Mouse (Mus musculus) layer of hippocampus, postnatal 36 days (tissue): ENCODE results near the gene Sdhaf3. TPM values are rescaled to one million over a fixed set of nuclear protein-coding genes. Genes with fewer than 3 reads are reported as not detected.

Experiments used
- DNase-seq, 2 experiments: peaks; one replicate each; pipeline ENCODE4 v3.0.0; 2022
- total RNA-seq, 2 experiments: library from RNA; stranded (reverse); gene quantifications; 2 replicates each; pipeline ENCODE4 v1.2.3; 2021

Sdhaf3 gene
- total RNA-seq, 2 experiments from 2014 or later, result 6.6 to 6.8 TPM

DNA sequence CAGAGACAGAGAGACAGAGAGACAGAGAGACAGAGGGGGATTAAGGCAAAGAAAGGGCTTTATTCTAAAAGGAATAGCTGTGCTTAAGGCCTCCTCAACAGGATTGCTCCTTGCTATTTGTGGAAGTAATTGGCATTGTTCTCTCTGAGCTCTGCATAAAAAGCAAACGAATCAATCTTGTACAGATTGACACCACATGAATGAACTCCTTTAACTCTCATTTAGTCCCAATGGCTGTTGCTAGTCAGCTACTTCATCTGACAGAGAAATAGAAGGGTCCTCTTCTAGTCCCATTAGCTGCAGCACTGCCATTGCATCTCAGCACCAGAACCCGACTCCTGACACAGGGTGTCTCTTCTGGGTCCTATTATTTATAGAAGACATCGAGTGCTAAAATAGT lies 113.0 kb downstream of the Sdhaf3 start:
- no peak for DNase-seq

DNA sequence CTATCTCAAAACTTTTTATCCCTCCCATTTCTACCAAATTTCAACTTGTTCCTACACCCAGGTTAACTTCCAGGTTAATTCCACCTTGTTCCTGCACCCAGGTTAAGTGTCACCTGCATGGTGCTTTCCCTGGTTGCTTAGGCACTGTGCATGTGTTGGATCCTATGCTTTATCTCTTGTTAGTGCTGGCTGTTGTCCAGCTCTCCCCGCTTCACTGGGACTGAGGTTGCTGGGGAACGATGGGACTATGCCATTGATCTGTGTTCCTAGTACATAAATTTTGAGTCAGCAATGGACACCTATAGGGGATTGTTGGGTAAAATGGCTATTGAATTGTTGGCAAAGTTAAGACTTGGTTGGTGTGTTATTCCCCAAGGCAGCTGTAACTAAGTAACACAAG lies 113.7 kb downstream of the Sdhaf3 start:
- no peak for DNase-seq

DNA sequence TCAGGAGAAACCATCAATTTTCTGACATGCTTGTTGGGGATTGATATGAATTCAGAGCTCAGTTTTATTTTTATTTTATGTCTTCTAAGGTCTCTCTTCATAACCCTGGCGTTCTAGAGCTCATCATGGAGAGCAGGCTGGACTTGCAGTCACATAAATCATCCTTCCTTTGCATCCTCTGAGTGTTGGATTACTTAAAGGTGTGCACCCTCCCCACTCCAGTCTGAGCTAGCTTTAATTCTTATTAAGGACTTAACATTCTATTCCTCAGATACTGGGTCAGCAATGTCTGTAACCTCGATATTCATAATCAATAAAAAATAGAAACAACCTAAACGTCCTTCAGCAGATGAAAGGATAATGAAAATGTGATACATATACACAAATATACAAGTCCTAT lies 126.2 kb downstream of the Sdhaf3 start:
- DNase-seq, result no peak

DNA sequence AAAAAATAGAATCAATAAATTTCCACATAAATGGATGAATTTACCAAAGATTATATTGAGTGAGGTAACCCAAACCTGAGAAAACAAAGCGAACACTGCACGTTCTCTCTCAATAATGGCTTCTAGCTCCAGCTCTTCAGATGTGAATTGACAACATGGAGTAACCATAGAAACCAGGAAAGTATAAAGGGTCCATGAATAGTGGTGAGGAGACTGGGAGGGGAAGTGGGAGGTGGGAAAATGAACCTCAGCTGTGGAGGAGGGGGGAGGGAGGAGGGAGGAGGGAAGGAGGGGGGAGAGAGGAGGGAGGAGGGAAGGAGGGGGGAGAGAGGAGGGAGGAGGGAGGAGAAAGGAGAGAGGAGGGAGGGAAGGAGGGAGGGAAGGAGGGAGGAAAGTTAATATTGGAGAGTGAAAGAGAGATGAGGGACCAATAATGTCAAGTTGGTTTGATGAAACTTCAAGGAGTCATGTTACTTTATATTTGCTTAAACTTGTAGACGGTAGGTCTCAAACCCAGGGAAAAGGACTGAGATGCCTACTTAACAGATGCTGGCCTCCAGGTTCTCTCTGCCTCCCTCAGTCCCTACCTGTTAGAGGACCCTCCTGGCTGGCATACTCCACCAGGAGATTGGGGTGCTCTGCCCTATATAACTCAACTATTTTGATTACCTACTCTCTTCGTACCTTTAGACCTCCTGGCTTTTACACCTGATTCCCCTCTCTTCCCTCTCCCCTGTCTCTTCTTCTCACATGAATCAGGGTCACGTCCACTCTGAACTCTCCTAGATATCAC lies 126.9 kb downstream of the Sdhaf3 start:
- no peak for DNase-seq

DNA sequence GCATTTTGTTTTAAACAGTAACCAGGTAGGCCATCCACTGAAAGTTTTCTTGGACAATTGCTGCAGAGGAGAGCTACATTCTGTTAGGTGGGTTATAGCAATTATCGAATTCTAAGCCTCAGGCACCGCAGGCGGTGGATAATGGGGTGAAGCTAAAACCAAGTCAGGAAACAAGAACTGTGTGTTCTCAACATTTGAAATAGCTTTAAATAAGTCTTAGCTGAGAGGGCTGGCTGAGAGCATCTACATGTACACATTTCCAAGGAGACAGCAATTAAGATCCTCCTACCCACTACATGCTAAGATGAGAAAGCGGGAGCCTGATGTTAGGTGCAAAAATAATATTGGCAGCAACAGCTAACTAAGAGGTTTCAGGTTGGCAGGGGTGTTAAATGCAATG lies 127.9 kb downstream of the Sdhaf3 start:
- no peak for DNase-seq

DNA sequence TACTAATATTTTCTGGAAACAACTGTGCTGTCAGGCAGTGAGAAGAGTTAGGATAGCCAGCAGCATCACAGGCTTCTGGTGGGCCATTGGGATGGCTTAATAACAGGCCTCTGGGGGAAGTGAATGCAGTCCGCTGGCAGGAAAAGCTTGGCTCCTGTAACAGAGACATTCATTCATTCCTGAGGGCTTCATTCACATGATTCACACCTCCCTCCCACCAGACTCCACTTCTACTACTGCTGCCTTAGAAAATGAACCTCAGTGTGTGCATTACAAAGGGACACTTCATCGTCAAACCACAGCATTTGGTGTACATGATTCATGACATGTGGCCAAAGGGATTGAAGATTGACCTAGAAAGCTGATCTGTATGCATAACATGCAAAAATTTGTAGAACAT lies 128.6 kb downstream of the Sdhaf3 start:
- no peak for DNase-seq

DNA sequence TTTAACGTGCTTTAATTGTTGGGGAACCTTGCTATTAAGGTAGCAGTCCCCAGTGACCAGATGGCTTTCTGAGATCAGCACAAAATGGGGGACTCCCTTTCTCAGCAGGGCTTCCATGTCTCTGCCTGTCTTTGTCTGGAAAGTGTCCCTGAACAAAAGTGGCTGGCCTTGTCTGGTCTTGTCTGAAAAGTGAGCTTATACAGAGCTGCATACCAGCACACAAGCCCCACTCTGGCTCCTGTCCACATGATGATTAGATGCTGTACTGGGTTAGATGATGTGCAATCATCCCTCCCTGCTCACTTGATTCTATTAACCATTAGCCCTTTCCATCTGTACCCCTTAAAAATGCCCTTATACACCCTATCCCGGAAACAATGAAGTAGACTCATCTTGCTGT lies 129.7 kb downstream of the Sdhaf3 start:
- no peak for DNase-seq

DNA sequence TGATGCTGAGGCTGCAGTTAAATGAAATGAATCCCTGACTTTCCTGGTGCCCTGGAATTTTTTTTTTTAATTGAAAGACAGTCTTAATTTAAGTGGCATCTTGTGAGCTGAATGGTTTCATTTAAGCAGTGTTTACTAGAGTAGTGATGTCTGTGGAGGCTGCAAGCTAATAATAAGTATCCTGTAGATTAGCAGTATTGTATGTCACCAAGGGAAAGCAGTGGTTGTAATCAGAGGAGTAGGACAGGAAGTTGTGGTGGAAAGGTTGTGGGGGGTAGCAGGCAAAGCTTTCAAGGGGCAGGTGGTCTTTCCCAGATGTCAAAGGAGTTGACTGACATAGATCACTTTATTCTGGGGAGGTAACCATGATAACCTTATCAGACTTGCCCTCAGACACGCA lies 136.3 kb downstream of the Sdhaf3 start:
- DNase-seq, result no peak

Other genes starting within 250 kb of the Sdhaf3 start
- 1 to 10 TPM; 5.6 to 9.3 TPM for gene Dlx6, start 92.7 kb upstream of the Sdhaf3 start, total RNA-seq
- 1 to 10 TPM; 4.7 to 5.8 TPM for gene Dlx5, start 73.9 kb upstream of the Sdhaf3 start, total RNA-seq